Comparison of ENCODE assay signal across 10 mouse cellular contexts in genomic region chr16:22107897-22108516, GRCm38 (mm10). TPM values are rescaled to one million over a fixed set of nuclear protein-coding genes. Genes with fewer than 3 reads are reported as not detected.
DNase-seq lines count a peak whose midpoint lies in the region; ATAC-seq and TF ChIP-seq lines count a peak whose summit lies in the region.
"Had no signal": no experiment of that assay in that cellular context is flagged by ENCODE, and none has a peak within 500 bp of the region (broad histone marks: within the 10 kb centered on the region; RNA-seq: fewer than 3 reads in every experiment).

No protein-coding gene starts in this region.

- TF ChIP-seq CTCF in midbrain, postnatal 0 days (IDR thresholded peaks at IDR 0.05): peak; percentile 38
- TF ChIP-seq CTCF in lung, embryonic 14.5 days (IDR thresholded peaks at IDR 0.05; ENCODE audit: low read depth): peak; percentile 11; the same call in 1 of the 2 replicates

- WGBS in midbrain, postnatal 0 days: 66% methylated on average over 7 of the region's 7 CpGs
- 68% methylated on average over 7 of the region's 7 CpGs for WGBS in midbrain, embryonic 15.5 days
- WGBS in lung, embryonic 14.5 days: 58% methylated on average over 7 of the region's 7 CpGs

- H3K4me3 ChIP-seq in midbrain, postnatal 0 days (ENCODE audit: low read depth, low read length): no peak overlapping the region
- H3K4me3 ChIP-seq in midbrain, embryonic 15.5 days: no peak overlapping the region
- no peak overlapping the region for H3K4me3 ChIP-seq in lung, embryonic 14.5 days (ENCODE audit: low read depth, low read length)
- H3K4me3 ChIP-seq: embryonic facial prominence, embryonic 12.5 days; midbrain, embryonic 12.5 days had no signal

- no peak overlapping the region for H3K4me2 ChIP-seq in midbrain, postnatal 0 days (ENCODE audit: low read depth, low read length, poor library complexity, severe bottlenecking)
- H3K4me2 ChIP-seq in midbrain, embryonic 15.5 days: no peak overlapping the region
- H3K4me2 ChIP-seq in lung, embryonic 14.5 days: no peak overlapping the region
- H3K4me2 ChIP-seq: embryonic facial prominence, embryonic 12.5 days; midbrain, embryonic 12.5 days had no signal

- no peak for ATAC-seq in midbrain, postnatal 0 days (ENCODE audit: low FRiP score)
- no peak for ATAC-seq in midbrain, embryonic 15.5 days (replicated peaks)
- ATAC-seq in lung, embryonic 14.5 days (ENCODE audit: insufficient read depth): no peak

- H3K9me3 ChIP-seq in midbrain, postnatal 0 days (ENCODE audit: low read length): no peaks in the 10 kb centered on the region
- no peaks in the 10 kb centered on the region; the same call in 1 of the 2 replicates for H3K9me3 ChIP-seq in midbrain, embryonic 15.5 days
- no peaks in the 10 kb centered on the region for H3K9me3 ChIP-seq in lung, embryonic 14.5 days (ENCODE audit: low read depth, low read length)
- H3K9me3 ChIP-seq: embryonic facial prominence, embryonic 12.5 days; midbrain, embryonic 12.5 days had no signal

- H3K36me3 ChIP-seq in midbrain, postnatal 0 days (ENCODE audit: insufficient read depth, low read length): no peaks in the 10 kb centered on the region
- no peaks in the 10 kb centered on the region for H3K36me3 ChIP-seq in midbrain, embryonic 15.5 days (replicated peaks)
- no peaks in the 10 kb centered on the region for H3K36me3 ChIP-seq in lung, embryonic 14.5 days (ENCODE audit: insufficient read depth)
- no peaks in the 10 kb centered on the region for H3K36me3 ChIP-seq in splenic B cell, adult 2 months (ENCODE audit: control insufficient read depth, insufficient read depth, low read length, poor library complexity, severe bottlenecking)
- H3K36me3 ChIP-seq: embryonic facial prominence, embryonic 12.5 days; midbrain, embryonic 12.5 days had no signal

- H3K9ac ChIP-seq in midbrain, postnatal 0 days (replicated peaks; ENCODE audit: low read length, poor library complexity, severe bottlenecking): no peak overlapping the region
- no peak overlapping the region for H3K9ac ChIP-seq in midbrain, embryonic 15.5 days
- no peak overlapping the region for H3K9ac ChIP-seq in lung, embryonic 14.5 days
- H3K9ac ChIP-seq: embryonic facial prominence, embryonic 12.5 days; midbrain, embryonic 12.5 days had no signal

- DNase-seq in midbrain, postnatal 0 days (ENCODE audit: low spot score): peak; percentile 73
- peak; percentile 91 for DNase-seq in adrenal gland, adult 8-10 months
- peak; percentile 92 for DNase-seq in gastrocnemius, adult 18-20 months (ENCODE audit: low spot score)
- peak; percentile 17 for DNase-seq in induced T-regulatory cell, adult 2 months (ENCODE audit: low read depth)
- peak; percentile 29 for DNase-seq in lung, embryonic 14.5 days
- peak; percentile 55 for DNase-seq in splenic B cell, adult 2 months (ENCODE audit: low read depth, low spot score)
- DNase-seq in spleen, adult 12 weeks (ENCODE audit: low spot score): no peak

- no peaks in the 10 kb centered on the region for H3K27me3 ChIP-seq in midbrain, postnatal 0 days (ENCODE audit: insufficient read depth, low read length)
- H3K27me3 ChIP-seq in midbrain, embryonic 15.5 days (replicated peaks): no peaks in the 10 kb centered on the region
- no peaks in the 10 kb centered on the region for H3K27me3 ChIP-seq in lung, embryonic 14.5 days (ENCODE audit: insufficient read depth, low read length)
- H3K27me3 ChIP-seq in splenic B cell, adult 2 months (ENCODE audit: control insufficient read depth, insufficient read depth, low read length, poor library complexity, severe bottlenecking): no peaks in the 10 kb centered on the region
- H3K27me3 ChIP-seq: embryonic facial prominence, embryonic 12.5 days; midbrain, embryonic 12.5 days had no signal

- H3K4me1 ChIP-seq in midbrain, postnatal 0 days (ENCODE audit: insufficient read depth, low read length): no peaks in the 10 kb centered on the region
- H3K4me1 ChIP-seq in midbrain, embryonic 15.5 days: peaks cover 5% of the 10 kb centered on the region; the same call in 1 of the 2 replicates
- no peaks in the 10 kb centered on the region for H3K4me1 ChIP-seq in lung, embryonic 14.5 days (ENCODE audit: insufficient read depth)

- no peak overlapping the region for H3K27ac ChIP-seq in midbrain, postnatal 0 days (ENCODE audit: low read depth, low read length)
- H3K27ac ChIP-seq in midbrain, embryonic 15.5 days: no peak overlapping the region
- no peak overlapping the region for H3K27ac ChIP-seq in lung, embryonic 14.5 days (ENCODE audit: low read depth)
- H3K27ac ChIP-seq: embryonic facial prominence, embryonic 12.5 days; midbrain, embryonic 12.5 days had no signal

RNA-seq across cellular contexts. Expression of gene Igf2bp2, which starts 55.1 kb away (rescaled TPM):
- total RNA-seq in midbrain, postnatal 0 days (2014; rRNA removed): 7.7 and 8.7 TPM in 2 replicates
- polyA plus RNA-seq in midbrain, postnatal 0 days (2015; fragmentation: Nextera tagmentation; extraction: Ambion mirVana): 4.4 and 5.5 TPM in 2 replicates
- polyA plus RNA-seq in midbrain, embryonic 15.5 days (2015; fragmentation: Nextera tagmentation; extraction: Ambion mirVana): 15.1 and 16.6 TPM in 2 replicates
- 1 to 10 TPM; 7.9 to 9.8 (median 9.1) TPM for total RNA-seq in adrenal gland, adult 8-10 months (2022)
- total RNA-seq in gastrocnemius, adult 18-20 months (2021): 1 to 10 TPM; 1.4 to 1.5 TPM
- 83.4 and 87.9 TPM in 2 replicates for polyA plus RNA-seq in lung, embryonic 14.5 days (2014; fragmentation: Nextera tagmentation; extraction: Ambion mirVana)
